Mouse (Mus musculus) G1E (cell line): ENCODE measurements around the gene Bcl2l1. TPM values are rescaled to one million over a fixed set of nuclear protein-coding genes. Genes with fewer than 3 reads are reported as not detected.

Experiments used
- ATAC-seq: 2 replicates; pipeline ENCODE4 v1.8.0; 2016; ENCODE audit warnings: mild to moderate bottlenecking; ENCODE audit not compliant: insufficient number of reproducible peaks, poor library complexity, low FRiP score, severe bottlenecking; ENCODE audit errors: extremely low read depth
- DNase-seq: peaks from one replicate; pipeline ENCODE4 v3.0.0; 2012; ENCODE audit warnings: low spot score
- H3K27me3 ChIP-seq: 2 replicates; pipeline ENCODE4 v1.6.1; 2012; ENCODE audit warnings: mild to moderate bottlenecking, low read length, inconsistent platforms; ENCODE audit not compliant: insufficient read depth
- H3K36me3 ChIP-seq: replicated peaks from 2 replicates; pipeline ENCODE3; 2012; ENCODE audit warnings: mild to moderate bottlenecking, inconsistent platforms
- H3K4me1 ChIP-seq: 2 replicates; pipeline ENCODE4 v1.6.1; 2012; ENCODE audit warnings: low read depth, low read length, inconsistent platforms, mixed read lengths; ENCODE audit not compliant: insufficient read depth
- H3K4me3 ChIP-seq: 2 replicates; pipeline ENCODE4 v1.5.1; 2012; ENCODE audit warnings: low read depth, mild to moderate bottlenecking, inconsistent platforms, low read length, moderate library complexity, mixed read lengths
- H3K9me3 ChIP-seq: replicated peaks from 2 replicates; pipeline ENCODE4 v1.6.1; 2012; ENCODE audit warnings: inconsistent platforms
- CTCF ChIP-seq: IDR thresholded peaks from 2 replicates; pipeline ENCODE4 v1.5.1; 2012; ENCODE audit warnings: low read depth, low read length, inconsistent platforms, mixed read lengths
- GATA1 ChIP-seq: IDR thresholded peaks from 2 replicates; pipeline ENCODE4 v1.6.1; 2012; ENCODE audit warnings: borderline replicate concordance, low read length, inconsistent platforms, mixed read lengths
- GATA2 ChIP-seq: IDR thresholded peaks from 2 replicates; pipeline ENCODE4 v1.6.1; 2012; ENCODE audit warnings: low read depth, low read length, inconsistent platforms, borderline replicate concordance
- POLR2AphosphoS5 ChIP-seq: IDR thresholded peaks from 2 replicates; pipeline ENCODE4 v1.6.1; 2012; ENCODE audit warnings: low read depth, low read length, inconsistent platforms; ENCODE audit not compliant: insufficient replicate concordance
- TAL1 ChIP-seq: conservative IDR thresholded peaks from 2 replicates; pipeline ENCODE4 v1.6.1; 2012; ENCODE audit warnings: low read depth, low read length, inconsistent platforms, mixed read lengths
- polyA plus RNA-seq: library from polyadenylated mRNA; stranded (reverse); fragments of >175 nt; gene quantifications from 2 replicates; pipeline ENCODE4 v1.2.3, GENCODE M21; 2012
- total RNA-seq, 2 experiments: library from RNA; stranded (forward) in 1 of 2; stranded (reverse) in 1 of 2; fragments of 200-1000 nt in 1 of 2; fragments of >200 nt in 1 of 2; fragmentation: Nextera tagmentation in 1 of 2; gene quantifications; 2 replicates each; pipeline ENCODE4 v1.2.3; 2014 to 2017

The Bcl2l1 gene
- total and polyA plus RNA-seq, 3 experiments, result 31.6 to 82.7 (median 79.6) TPM

DNA sequence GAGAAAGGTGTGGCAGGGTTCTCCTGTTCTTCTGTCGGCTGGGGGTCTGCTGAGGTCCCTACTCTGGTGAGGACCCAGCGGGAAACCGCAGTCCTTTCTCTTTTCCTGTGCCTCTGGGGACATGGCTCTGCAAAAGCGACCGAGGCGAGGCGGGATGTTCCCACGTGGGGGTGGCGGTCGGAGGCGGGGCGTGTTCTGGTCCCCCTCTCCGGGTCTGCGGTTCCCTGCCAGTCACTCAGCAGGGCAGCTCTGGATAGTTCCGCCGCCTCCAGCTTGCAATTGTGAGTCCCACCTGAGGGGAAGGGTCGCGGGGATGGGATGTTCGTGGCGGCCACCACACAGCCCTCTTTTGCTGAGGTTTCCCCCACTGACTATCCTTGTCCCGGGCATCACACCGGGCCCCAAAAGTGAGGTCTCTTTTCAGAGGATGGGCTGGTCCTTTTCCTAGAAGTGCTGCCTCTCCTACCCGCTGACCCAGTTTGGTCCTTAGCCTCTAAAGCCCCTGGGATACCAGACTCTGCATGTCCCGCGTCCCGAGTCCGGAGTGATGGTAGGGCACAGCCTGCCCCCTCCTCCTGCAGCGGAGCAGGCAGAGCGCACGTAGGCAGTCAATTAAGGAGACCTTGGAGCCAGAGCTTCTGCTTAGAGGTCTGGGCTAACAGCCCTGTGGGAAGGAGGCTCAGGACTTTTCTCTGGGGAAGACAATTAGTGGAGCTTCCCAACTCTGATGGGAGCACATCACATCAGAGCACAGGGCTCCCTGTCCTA, 77.4 kb downstream of the Bcl2l1 start, which contains the start of gene Cox4i2:
Gene Cox4i2 (plus strand): TSS at position 230 of the 768 bp plus-strand sequence.
- ATAC-seq, result no peak
- Histone ChIP-seq H3K36me3 (no peaks in the 10 kb centered on the region), H3K4me1 (peaks cover 36% of the 10 kb centered on the region), H3K27me3 (peaks cover 62% of the 10 kb centered on the region), H3K4me3 (no peak within 1 kb of the TSS), H3K9me3 (no peaks in the 10 kb centered on the region)
- no peak for TF ChIP-seq TAL1
- DNase-seq, result no peak

- Histone ChIP-seq H3K27me3 (no peaks in the 10 kb centered on the region), H3K36me3 (peaks cover 10% of the 10 kb centered on the region), H3K4me1 (peaks cover 73% of the 10 kb centered on the region), H3K9me3 (no peaks in the 10 kb centered on the region), H3K4me3 (no peak overlapping the region; the same call in 1 of the 2 replicates)
- DNase-seq (peak; percentile 63), ATAC-seq (no peak)
- no peak for TF ChIP-seq GATA1
- no peak for TF ChIP-seq TAL1
- TF ChIP-seq POLR2AphosphoS5, result no peak
- no peak for TF ChIP-seq GATA2
- TF ChIP-seq CTCF, result peak; percentile 70
These were observed 89.1 kb downstream of the Bcl2l1 start for GRCm38 (mm10) chr2:152742435-152742834.

GRCm38 (mm10) chr2:152741153-152742041, 90.1 kb downstream of the Bcl2l1 start:
- peaks cover 77% of the 10 kb centered on the region for H3K4me1 ChIP-seq

DNA sequence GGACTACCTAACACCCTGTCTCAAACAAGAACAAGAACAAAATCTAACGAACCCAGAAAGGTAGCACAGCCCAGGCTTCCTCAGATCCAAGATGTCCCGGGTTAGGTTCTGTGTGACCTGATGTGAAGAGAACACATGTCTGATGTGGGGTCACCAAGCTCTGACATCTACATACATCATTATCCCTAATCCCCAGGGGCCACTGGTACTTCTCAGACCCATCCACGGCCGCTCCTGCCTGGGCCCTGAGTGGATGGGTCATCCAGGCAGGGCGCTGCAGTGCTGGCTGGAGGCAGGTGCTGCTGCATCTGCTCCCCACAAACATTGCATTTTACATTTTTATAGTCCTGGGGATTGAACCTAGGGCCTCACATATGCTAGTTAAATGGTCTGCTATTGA, 91.0 kb downstream of the Bcl2l1 start:
- H3K36me3 ChIP-seq, result peaks cover 14% of the 10 kb centered on the region
- no peak for DNase-seq
- no peaks in the 10 kb centered on the region for H3K27me3 ChIP-seq
- H3K9me3 ChIP-seq, result no peaks in the 10 kb centered on the region
- peaks cover 81% of the 10 kb centered on the region for H3K4me1 ChIP-seq
- ATAC-seq, result no peak
- H3K4me3 ChIP-seq, result peak overlapping the region; percentile 64; the same call in 1 of the 2 replicates
- TF ChIP-seq POLR2AphosphoS5 (no peak), GATA2 (no peak), CTCF (no peak), GATA1 (no peak), TAL1 (no peak)

More at GRCm38 (mm10) chr2:152741153-152742041, 90.1 kb downstream of the Bcl2l1 start:
- peaks cover 14% of the 10 kb centered on the region for H3K36me3 ChIP-seq
- H3K4me3 ChIP-seq, result peak overlapping the region; percentile 60; the same call in 1 of the 2 replicates
- ATAC-seq (peak; percentile 42), DNase-seq (peak; percentile 67)
- TF ChIP-seq CTCF (no peak), GATA2 (no peak), POLR2AphosphoS5 (no peak), TAL1 (no peak; the same call in 1 of the 2 replicates), GATA1 (no peak)
- no peaks in the 10 kb centered on the region for H3K27me3 ChIP-seq
- no peaks in the 10 kb centered on the region for H3K9me3 ChIP-seq

GRCm38 (mm10) chr2:152739842-152740260, 91.7 kb downstream of the Bcl2l1 start:
- Histone ChIP-seq H3K4me3 (peak overlapping the region; percentile 100; the same call in 1 of the 2 replicates), H3K4me1 (peaks cover 81% of the 10 kb centered on the region), H3K27me3 (no peaks in the 10 kb centered on the region), H3K9me3 (no peaks in the 10 kb centered on the region), H3K36me3 (peaks cover 14% of the 10 kb centered on the region)
- peak; percentile 58 for ATAC-seq
- TF ChIP-seq GATA2 (no peak), POLR2AphosphoS5 (no peak), TAL1 (peak; percentile 54)
- DNase-seq, result peak; percentile 75
